Mouse (Mus musculus): Measurements from ENCODE around the gene Lix1l.

GRCm38 (mm10) chr3:96565105-96565504 is 35.8 kb upstream of the Lix1l start:
- TF ChIP-seq CTCF (conservative IDR thresholded peaks at IDR 0.05; ENCODE audit: low read length) (no peak), NANOG (IDR thresholded peaks at IDR 0.05; ENCODE audit: borderline replicate concordance, low read length) (no peak), POU5F1 (IDR thresholded peaks at IDR 0.05; ENCODE audit: borderline replicate concordance, low read length) (no peak)

Data from E14TG2a.4 (cell line).